Mouse (Mus musculus): ENCODE measurements around the gene Rpl11. TPM values are rescaled to one million over a fixed set of nuclear protein-coding genes. Genes with fewer than 3 reads are reported as not detected.
"Not testable (repeated sequence)": the region's sequence is repeated elsewhere in the genome, so short reads cannot be mapped to it uniquely, and the experiment has no call there.

Rpl11 gene
- 294 and 304 TPM in 2 replicates for polyA plus RNA-seq (2016; fragmentation: Nextera tagmentation; extraction: Ambion mirVana)

- H3K36me3 ChIP-seq: peaks cover 38% of the 10 kb centered on the region
- H3K4me1 ChIP-seq: peaks cover 17% of the 10 kb centered on the region
- peak within 1 kb of the TSS; percentile 97 for H3K9ac ChIP-seq (replicated peaks)
- 0% methylated on average over 21 of the region's 21 CpGs for WGBS
- peak within 1 kb of the TSS; percentile 94 for H3K27ac ChIP-seq (replicated peaks)
- peak within 1 kb of the TSS; percentile 85 for H3K4me3 ChIP-seq
- ATAC-seq (ENCODE audit: low FRiP score, low read depth): peak; percentile 98
- H3K27me3 ChIP-seq: no peaks in the 10 kb centered on the region
- no peaks in the 10 kb centered on the region for H3K9me3 ChIP-seq
- peak within 1 kb of the TSS; percentile 76 for H3K4me2 ChIP-seq (replicated peaks)
Measured at GRCm38 (mm10) chr4:136053247-136053596, at the start of gene Rpl11. Rpl11 (minus strand) TSS chr4:136053428.

DNA sequence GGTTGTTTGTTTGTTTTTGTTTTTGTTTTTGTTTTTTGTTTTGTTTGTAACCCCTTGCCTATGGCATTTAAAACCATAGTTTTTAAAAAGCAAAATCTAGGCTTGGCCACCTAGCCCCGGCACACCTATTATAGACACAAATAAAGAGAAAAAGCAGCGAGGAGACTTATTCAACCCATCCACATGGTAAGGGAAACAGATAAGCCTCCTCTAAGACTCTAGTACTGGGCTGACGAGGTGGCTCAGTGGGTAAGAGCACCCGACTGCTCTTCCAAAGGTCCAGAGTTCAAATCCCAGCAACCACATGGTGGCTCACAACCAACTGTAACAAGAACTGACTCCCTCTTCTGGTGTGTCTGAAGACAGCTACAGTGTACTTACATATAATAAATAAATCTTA is 48.5 kb upstream of the Rpl11 start:
- H3K4me2 ChIP-seq (replicated peaks); H3K27ac ChIP-seq (replicated peaks); H3K36me3 ChIP-seq; ATAC-seq (ENCODE audit: low FRiP score, low read depth); H3K9ac ChIP-seq (replicated peaks); H3K9me3 ChIP-seq; H3K4me3 ChIP-seq: not testable (repeated sequence)
- Histone ChIP-seq H3K4me1 (peaks cover 14% of the 10 kb centered on the region), H3K27me3 (peaks cover 54% of the 10 kb centered on the region)
- 85% methylated on average over 4 of the region's 4 CpGs for WGBS

GRCm38 (mm10) chr4:136100396-136101070 is 47.3 kb upstream of the Rpl11 start:
- WGBS: 78% methylated on average over 12 of the region's 12 CpGs
- H3K4me3 ChIP-seq: no peak overlapping the region

GRCm38 (mm10) chr4:136098446-136098845 is 45.2 kb upstream of the Rpl11 start:
- H3K9me3 ChIP-seq: no peaks in the 10 kb centered on the region
- peaks cover 25% of the 10 kb centered on the region for H3K27me3 ChIP-seq
- H3K4me1 ChIP-seq: peaks cover 10% of the 10 kb centered on the region; the same call in 1 of the 2 replicates
- H3K4me2 ChIP-seq (replicated peaks): no peak overlapping the region
- WGBS: 96% methylated on average over 3 of the region's 3 CpGs
- H3K27ac ChIP-seq (replicated peaks): no peak overlapping the region
- H3K36me3 ChIP-seq: no peaks in the 10 kb centered on the region
- ATAC-seq (ENCODE audit: low FRiP score, low read depth): no peak
- no peak overlapping the region for H3K4me3 ChIP-seq
- H3K9ac ChIP-seq (replicated peaks): no peak overlapping the region

More at GRCm38 (mm10) chr4:136100396-136101070, 47.3 kb upstream of the Rpl11 start:
- peaks cover 14% of the 10 kb centered on the region for H3K4me1 ChIP-seq
- no peak overlapping the region for H3K4me2 ChIP-seq (replicated peaks)
- peaks cover 44% of the 10 kb centered on the region for H3K27me3 ChIP-seq
- ATAC-seq (ENCODE audit: low FRiP score, low read depth): no peak
- no peak overlapping the region for H3K27ac ChIP-seq (replicated peaks)
- no peaks in the 10 kb centered on the region for H3K36me3 ChIP-seq
- no peak overlapping the region for H3K9ac ChIP-seq (replicated peaks)
- H3K9me3 ChIP-seq: no peaks in the 10 kb centered on the region

DNA sequence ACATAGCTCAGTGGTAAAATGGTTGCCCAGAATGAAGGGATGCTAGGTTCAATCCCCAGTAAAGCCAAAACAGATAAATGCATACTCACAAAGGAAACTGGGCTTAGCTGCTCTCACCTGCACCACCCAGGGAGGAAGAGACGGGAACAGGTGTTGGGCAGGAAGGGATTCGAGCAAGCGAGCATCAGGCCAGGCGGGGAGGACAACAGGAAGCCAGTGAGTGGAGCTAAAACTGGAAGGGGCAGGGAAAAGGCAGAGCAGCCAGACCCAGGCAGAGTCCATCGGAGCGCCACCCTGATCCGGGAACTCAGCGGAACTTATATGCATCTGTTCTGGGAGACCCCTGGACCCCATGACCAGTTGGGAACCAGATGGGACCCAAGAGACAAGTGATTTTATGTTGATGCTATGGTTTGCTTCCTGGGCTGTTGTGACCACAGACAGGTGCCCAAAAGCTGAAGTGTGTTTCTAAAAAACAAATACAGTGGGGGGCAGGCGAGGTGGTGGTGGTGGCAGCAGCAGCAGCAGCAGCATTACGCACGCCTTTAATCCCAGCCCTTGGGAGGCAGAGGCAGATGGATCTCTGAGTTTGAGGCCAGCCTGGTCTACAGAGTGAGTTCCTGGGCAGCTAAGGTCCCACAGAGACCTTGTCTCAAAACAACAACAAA is 43.4 kb upstream of the Rpl11 start:
- Histone ChIP-seq H3K4me1 (peaks cover 10% of the 10 kb centered on the region; the same call in 1 of the 2 replicates), H3K27me3 (peaks cover 10% of the 10 kb centered on the region; the same call in 1 of the 2 replicates), H3K9me3 (peaks cover 3% of the 10 kb centered on the region; the same call in 1 of the 2 replicates), H3K36me3 (no peaks in the 10 kb centered on the region), H3K4me2 (replicated peaks) (no peak overlapping the region), H3K9ac (replicated peaks) (no peak overlapping the region), H3K27ac (replicated peaks) (no peak overlapping the region), H3K4me3 (no peak overlapping the region)
- no peak for ATAC-seq (ENCODE audit: low FRiP score, low read depth)
- whole genome bisulfite sequencing: 71% methylated on average over 11 of the region's 11 CpGs

- Histone ChIP-seq H3K27ac (replicated peaks) (no peak overlapping the region), H3K4me3 (no peak overlapping the region), H3K9me3 (peaks cover 3% of the 10 kb centered on the region; the same call in 1 of the 2 replicates), H3K4me1 (peaks cover 10% of the 10 kb centered on the region; the same call in 1 of the 2 replicates), H3K27me3 (0 out of 2 replicates have a peak, but pooled peaks cover 5% of the 10 kb centered on the region), H3K36me3 (no peaks in the 10 kb centered on the region), H3K9ac (replicated peaks) (no peak overlapping the region), H3K4me2 (replicated peaks) (no peak overlapping the region)
- WGBS: 82% methylated on average over 9 of the region's 9 CpGs
- no peak for ATAC-seq (ENCODE audit: low FRiP score, low read depth)
Measured at GRCm38 (mm10) chr4:136095490-136096105, 42.4 kb upstream of the Rpl11 start.

DNA sequence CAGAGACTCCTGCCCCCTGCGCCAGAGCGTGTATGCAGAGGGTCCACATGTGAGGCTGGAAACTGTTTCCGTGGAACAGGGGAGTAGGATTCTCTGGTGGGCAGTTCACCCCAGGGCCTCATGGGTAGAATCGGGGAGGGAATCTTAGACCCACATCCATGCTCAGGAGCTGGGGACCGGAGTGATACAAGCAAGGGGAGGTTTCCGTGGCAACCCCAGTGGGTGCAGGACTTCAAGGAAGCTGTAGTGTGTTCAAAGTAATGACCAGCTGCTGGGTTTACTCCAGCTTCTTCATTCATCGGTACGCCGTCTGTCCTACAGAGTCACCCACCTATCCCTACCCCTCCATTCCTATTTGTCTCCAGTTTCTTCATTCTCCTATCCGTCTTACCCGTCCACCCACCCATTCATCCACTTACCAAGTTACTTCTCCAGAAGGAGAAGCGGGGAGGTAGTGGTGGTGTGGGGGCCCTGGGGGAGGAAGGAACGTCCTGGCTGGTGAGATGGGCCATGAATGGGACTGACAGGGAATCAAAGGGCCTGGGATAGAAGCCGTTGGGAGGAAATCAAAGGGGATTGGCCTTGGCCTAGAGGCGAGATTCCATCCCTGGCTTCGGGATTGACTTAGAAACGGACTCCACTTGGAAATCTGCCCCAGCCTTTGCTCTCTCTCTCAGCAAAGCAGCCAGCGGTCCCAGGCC is 41.4 kb upstream of the Rpl11 start:
- H3K27me3 ChIP-seq: no peaks in the 10 kb centered on the region
- H3K9me3 ChIP-seq: peaks cover 3% of the 10 kb centered on the region; the same call in 1 of the 2 replicates
- no peak overlapping the region for H3K4me3 ChIP-seq
- H3K4me1 ChIP-seq: peaks cover 10% of the 10 kb centered on the region; the same call in 1 of the 2 replicates
- H3K4me2 ChIP-seq (replicated peaks): no peak overlapping the region
- no peaks in the 10 kb centered on the region for H3K36me3 ChIP-seq
- WGBS: 68% methylated on average over 18 of the region's 18 CpGs
- H3K27ac ChIP-seq (replicated peaks): 0 out of 2 replicates have a peak overlapping the region, but pooled peaks have one; percentile 2
- no peak for ATAC-seq (ENCODE audit: low FRiP score, low read depth)
- no peak overlapping the region for H3K9ac ChIP-seq (replicated peaks)

DNA sequence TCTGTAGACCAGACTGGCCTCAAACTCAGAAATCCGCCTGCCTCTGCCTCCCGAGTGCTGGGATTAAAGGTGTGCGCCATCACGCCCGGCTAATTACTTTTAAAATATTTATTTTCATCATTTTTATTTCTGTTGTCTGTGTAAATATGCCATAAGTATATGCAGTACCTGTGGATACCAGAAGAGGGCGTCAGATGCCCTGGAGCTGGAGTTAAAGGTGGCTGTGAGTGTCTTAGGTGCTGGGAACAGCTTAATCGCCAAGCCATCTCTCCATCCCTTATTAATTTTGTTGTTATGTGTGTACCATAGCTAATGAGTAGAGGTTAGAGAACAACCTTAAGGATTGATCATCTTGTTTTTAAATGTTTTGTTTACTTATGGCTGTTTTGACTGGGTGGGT is 39.3 kb upstream of the Rpl11 start:
- no peak overlapping the region for H3K4me2 ChIP-seq (replicated peaks)
- no peaks in the 10 kb centered on the region for H3K36me3 ChIP-seq
- H3K9me3 ChIP-seq: peaks cover 3% of the 10 kb centered on the region; the same call in 1 of the 2 replicates
- ATAC-seq (ENCODE audit: low FRiP score, low read depth): no peak
- H3K9ac ChIP-seq (replicated peaks): no peak overlapping the region
- H3K27ac ChIP-seq (replicated peaks): no peak overlapping the region
- no peak overlapping the region for H3K4me3 ChIP-seq
- peaks cover 21% of the 10 kb centered on the region for H3K4me1 ChIP-seq
- H3K27me3 ChIP-seq: no peaks in the 10 kb centered on the region
- 90% methylated on average over 7 of the region's 7 CpGs for WGBS

DNA sequence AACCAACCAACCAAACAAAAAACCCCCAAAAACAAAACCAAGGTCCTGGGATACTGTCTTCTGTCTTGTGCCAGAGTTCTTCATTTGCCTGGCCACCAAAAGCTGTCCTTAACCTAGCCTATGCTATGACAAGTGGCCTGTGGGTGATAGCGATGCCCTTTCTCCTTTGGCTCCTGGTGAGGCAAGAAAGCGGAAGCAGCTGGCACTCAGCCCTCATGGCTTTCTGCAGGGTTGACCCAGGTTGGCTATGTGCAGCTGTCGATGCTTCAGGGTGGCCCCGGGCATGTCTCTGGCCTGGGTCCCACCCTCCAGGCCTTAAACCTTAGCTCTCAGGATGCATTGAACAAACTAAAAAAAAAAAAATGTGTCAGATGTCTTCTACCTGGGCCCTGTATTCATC is 38.1 kb upstream of the Rpl11 start:
- Histone ChIP-seq H3K9ac (replicated peaks) (no peak overlapping the region), H3K27ac (replicated peaks) (no peak overlapping the region), H3K4me1 (peaks cover 21% of the 10 kb centered on the region), H3K4me3 (no peak overlapping the region), H3K4me2 (replicated peaks) (no peak overlapping the region), H3K36me3 (no peaks in the 10 kb centered on the region), H3K27me3 (no peaks in the 10 kb centered on the region), H3K9me3 (peaks cover 3% of the 10 kb centered on the region; the same call in 1 of the 2 replicates)
- no peak for ATAC-seq (ENCODE audit: low FRiP score, low read depth)
- WGBS: 96% methylated on average over 4 of the region's 4 CpGs

DNA sequence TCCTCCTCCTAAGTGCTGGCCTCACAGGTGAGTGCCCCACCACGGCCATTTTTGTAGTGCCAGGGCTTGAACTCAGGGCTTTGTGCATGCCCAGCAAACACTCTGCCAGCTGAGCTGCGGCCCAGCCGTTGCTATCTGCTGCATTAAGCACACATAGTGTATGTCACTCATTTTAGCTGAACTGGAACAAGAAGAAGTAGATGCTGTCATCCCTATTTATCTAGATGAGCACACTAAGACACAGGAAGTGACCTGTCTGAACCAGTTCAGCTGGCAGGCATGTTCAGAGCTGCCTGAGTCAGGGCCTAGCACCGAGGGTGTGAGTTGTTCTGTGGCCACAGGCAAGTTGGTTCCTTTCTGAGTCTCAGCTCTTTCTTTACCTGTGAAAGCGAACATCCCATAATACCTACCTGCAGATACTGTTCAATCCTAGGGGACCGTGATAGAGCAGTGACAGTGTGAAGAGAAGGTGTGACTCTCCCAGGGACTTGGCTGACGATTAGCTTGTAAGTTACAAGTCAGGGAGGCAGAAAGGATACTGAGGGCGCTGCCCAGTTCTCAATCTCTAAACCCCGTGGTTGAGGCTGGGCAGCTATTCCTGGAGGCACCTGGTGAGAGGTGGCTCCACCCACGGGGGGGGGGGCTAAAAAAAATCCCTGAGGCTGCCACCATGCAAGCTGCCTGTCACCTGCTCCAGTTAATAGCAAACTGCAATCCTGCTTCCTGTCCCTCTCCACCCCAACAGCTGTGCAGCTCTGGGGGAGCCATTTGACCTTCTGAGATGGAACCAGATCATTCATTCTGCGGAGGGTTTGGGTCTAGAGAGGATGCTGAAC is 36.7 kb upstream of the Rpl11 start:
- Histone ChIP-seq H3K4me1 (peaks cover 17% of the 10 kb centered on the region), H3K27ac (replicated peaks) (no peak overlapping the region), H3K4me2 (replicated peaks) (no peak overlapping the region), H3K36me3 (no peaks in the 10 kb centered on the region), H3K4me3 (no peak overlapping the region), H3K9me3 (peaks cover 3% of the 10 kb centered on the region; the same call in 1 of the 2 replicates), H3K27me3 (no peaks in the 10 kb centered on the region), H3K9ac (replicated peaks) (no peak overlapping the region)
- WGBS: 65% methylated on average over 11 of the region's 11 CpGs
- ATAC-seq (ENCODE audit: low FRiP score, low read depth): no peak

All from midbrain, embryonic 12.5 days (tissue).